Mouse (Mus musculus) embryonic fibroblast, embryonic 13.5 days (primary cell): ENCODE results near the gene Pitpnc1.

Experiments
- CTCF ChIP-seq: IDR thresholded peaks from 2 replicates; pipeline ENCODE4 v1.5.1; 2011; ENCODE audit warnings: mild to moderate bottlenecking, control low read depth, low read length, moderate library complexity, borderline replicate concordance; ENCODE audit not compliant: insufficient read depth
- POLR2A ChIP-seq: IDR thresholded peaks from 2 replicates; pipeline ENCODE4 v1.6.1; 2011; ENCODE audit warnings: low read depth, mild to moderate bottlenecking, control low read depth, low read length, moderate library complexity

GRCm38 (mm10) chr11:107516387-107516786 lies 45.9 kb upstream of the Pitpnc1 start:
- TF ChIP-seq CTCF = no peak
- no peak for TF ChIP-seq POLR2A
